In genomic region chr5:127406014-127406655, GRCm38 (mm10) we compare ENCODE assay signal across 8 mouse cellular contexts.
DNase-seq lines count a peak whose midpoint lies in the region; ATAC-seq and TF ChIP-seq lines count a peak whose summit lies in the region.

No protein-coding gene starts in this region.

- H3K36me3 ChIP-seq in forebrain, embryonic 10.5 days (replicated peaks) = peaks cover 11% of the 10 kb centered on the region
- H3K36me3 ChIP-seq in forebrain, embryonic 16.5 days (ENCODE audit: control insufficient read depth, insufficient read depth) = no peaks in the 10 kb centered on the region
- peaks cover 18% of the 10 kb centered on the region for H3K36me3 ChIP-seq in midbrain, embryonic 10.5 days
- no peaks in the 10 kb centered on the region for H3K36me3 ChIP-seq in midbrain, postnatal 0 days (ENCODE audit: insufficient read depth, low read length)
- H3K36me3 ChIP-seq in lung, embryonic 16.5 days (ENCODE audit: control insufficient read depth, insufficient read depth, low read length) = no peaks in the 10 kb centered on the region

- H3K4me1 ChIP-seq in forebrain, embryonic 10.5 days = peaks cover 40% of the 10 kb centered on the region
- H3K4me1 ChIP-seq in forebrain, embryonic 16.5 days (replicated peaks; ENCODE audit: control insufficient read depth, insufficient read depth, low read length) = peaks cover 10% of the 10 kb centered on the region
- peaks cover 49% of the 10 kb centered on the region for H3K4me1 ChIP-seq in midbrain, embryonic 10.5 days
- no peaks in the 10 kb centered on the region for H3K4me1 ChIP-seq in midbrain, postnatal 0 days (ENCODE audit: insufficient read depth, low read length)
- peaks cover 23% of the 10 kb centered on the region for H3K4me1 ChIP-seq in lung, embryonic 16.5 days (replicated peaks; ENCODE audit: control insufficient read depth, insufficient read depth, low read length)

- WGBS in forebrain, embryonic 10.5 days = 26% methylated on average over 9 of the region's 9 CpGs
- 36% methylated on average over 9 of the region's 9 CpGs for WGBS in forebrain, embryonic 16.5 days
- 17% methylated on average over 9 of the region's 9 CpGs for WGBS in midbrain, embryonic 10.5 days
- 14% methylated on average over 9 of the region's 9 CpGs for WGBS in midbrain, postnatal 0 days
- 1% methylated on average over 9 of the region's 9 CpGs for WGBS in lung, embryonic 16.5 days

- H3K4me2 ChIP-seq in forebrain, embryonic 16.5 days (ENCODE audit: low read length) = no peak overlapping the region
- H3K4me2 ChIP-seq in midbrain, postnatal 0 days (ENCODE audit: low read depth, low read length, poor library complexity, severe bottlenecking) = no peak overlapping the region
- peak overlapping the region; percentile 55 for H3K4me2 ChIP-seq in lung, embryonic 16.5 days (ENCODE audit: low read depth, low read length)

- peak; percentile 42 for DNase-seq in forebrain, embryonic 10.5 days (ENCODE audit: extremely low spot score, low spot score)
- peak; percentile 66 for DNase-seq in midbrain, embryonic 10.5 days (ENCODE audit: low spot score)
- no peak for DNase-seq in midbrain, postnatal 0 days (ENCODE audit: low spot score)
- peak; percentile 54 for DNase-seq in yolk sac, embryonic 10.5 days (ENCODE audit: low spot score)
- DNase-seq in ovary, postnatal 36 days (ENCODE audit: low spot score) = no peak
- no peak for DNase-seq in frontal cortex, postnatal 10 days (ENCODE audit: low spot score in 2 of 2)

- TF ChIP-seq CTCF in midbrain, postnatal 0 days (IDR thresholded peaks at IDR 0.05) = no peak

- no peaks in the 10 kb centered on the region for H3K27me3 ChIP-seq in forebrain, embryonic 10.5 days (ENCODE audit: poor library complexity, severe bottlenecking)
- no peaks in the 10 kb centered on the region for H3K27me3 ChIP-seq in forebrain, embryonic 16.5 days (replicated peaks; ENCODE audit: control insufficient read depth, insufficient read depth, low read length)
- H3K27me3 ChIP-seq in midbrain, embryonic 10.5 days (ENCODE audit: low read depth, poor library complexity, severe bottlenecking) = no peaks in the 10 kb centered on the region
- H3K27me3 ChIP-seq in midbrain, postnatal 0 days (ENCODE audit: insufficient read depth, low read length) = no peaks in the 10 kb centered on the region
- no peaks in the 10 kb centered on the region for H3K27me3 ChIP-seq in lung, embryonic 16.5 days (ENCODE audit: control insufficient read depth, insufficient read depth, low read depth, low read length)

- peak overlapping the region; percentile 77 for H3K27ac ChIP-seq in forebrain, embryonic 10.5 days
- H3K27ac ChIP-seq in forebrain, embryonic 16.5 days (ENCODE audit: low read length) = no peak overlapping the region; the same call in 1 of the 2 replicates
- peak overlapping the region; percentile 81 for H3K27ac ChIP-seq in midbrain, embryonic 10.5 days (replicated peaks)
- H3K27ac ChIP-seq in midbrain, postnatal 0 days (ENCODE audit: low read depth, low read length) = no peak overlapping the region
- H3K27ac ChIP-seq in lung, embryonic 16.5 days (ENCODE audit: low read length) = peak overlapping the region; percentile 95

- H3K4me3 ChIP-seq in forebrain, embryonic 10.5 days = no peak overlapping the region
- no peak overlapping the region for H3K4me3 ChIP-seq in forebrain, embryonic 16.5 days (replicated peaks; ENCODE audit: low read length)
- peak overlapping the region; percentile 23; the same call in 1 of the 2 replicates for H3K4me3 ChIP-seq in midbrain, embryonic 10.5 days
- H3K4me3 ChIP-seq in midbrain, postnatal 0 days (ENCODE audit: low read depth, low read length) = no peak overlapping the region
- no peak overlapping the region for H3K4me3 ChIP-seq in lung, embryonic 16.5 days (ENCODE audit: low read length)

- no peak overlapping the region for H3K9ac ChIP-seq in forebrain, embryonic 16.5 days (replicated peaks; ENCODE audit: low read depth, low read length)
- H3K9ac ChIP-seq in midbrain, postnatal 0 days (replicated peaks; ENCODE audit: low read length, poor library complexity, severe bottlenecking) = no peak overlapping the region
- no peak overlapping the region for H3K9ac ChIP-seq in lung, embryonic 16.5 days (ENCODE audit: low read length)

- ATAC-seq in forebrain, embryonic 16.5 days = no peak
- no peak for ATAC-seq in midbrain, postnatal 0 days (ENCODE audit: low FRiP score)
- ATAC-seq in lung, embryonic 16.5 days (ENCODE audit: low read depth) = peak; percentile 69

- H3K9me3 ChIP-seq in forebrain, embryonic 10.5 days = peaks cover 10% of the 10 kb centered on the region
- H3K9me3 ChIP-seq in forebrain, embryonic 16.5 days (ENCODE audit: control insufficient read depth, low read length) = 0 out of 2 replicates have a peak, but pooled peaks cover 2% of the 10 kb centered on the region
- peaks cover 12% of the 10 kb centered on the region for H3K9me3 ChIP-seq in midbrain, embryonic 10.5 days (replicated peaks)
- no peaks in the 10 kb centered on the region for H3K9me3 ChIP-seq in midbrain, postnatal 0 days (ENCODE audit: low read length)
- H3K9me3 ChIP-seq in lung, embryonic 16.5 days (ENCODE audit: control insufficient read depth, low read length) = peaks cover 2% of the 10 kb centered on the region; the same call in 1 of the 2 replicates

Comparison
In these comparisons a context has a peak if more than half of its experiments do, and no peak if none do; other contexts are left out.
1. DNase-seq: peak in forebrain, embryonic 10.5 days (single experiment), midbrain, embryonic 10.5 days (single experiment) and yolk sac, embryonic 10.5 days (single experiment); none in midbrain, postnatal 0 days (single experiment), ovary, postnatal 36 days (single experiment) and frontal cortex, postnatal 10 days (0 of 2).
2. H3K27ac ChIP-seq: peak in forebrain, embryonic 10.5 days (single experiment), midbrain, embryonic 10.5 days (single experiment) and lung, embryonic 16.5 days (single experiment); none in forebrain, embryonic 16.5 days (single experiment) and midbrain, postnatal 0 days (single experiment).